Mouse (Mus musculus): ENCODE results near the gene Slc24a4.

The Slc24a4 gene

GRCm38 (mm10) chr12:102285318-102285717 lies 156.8 kb downstream of the Slc24a4 start:
- DNase-seq (ENCODE audit: low read depth), result no peak

- no peak for DNase-seq (ENCODE audit: low read depth)
Observed at GRCm38 (mm10) chr12:102285779-102286178, 157.2 kb downstream of the Slc24a4 start.

- no peak for DNase-seq (ENCODE audit: low read depth)
Observed at GRCm38 (mm10) chr12:102286681-102287414, 158.3 kb downstream of the Slc24a4 start.

- DNase-seq (ENCODE audit: low read depth), result no peak
Observed at GRCm38 (mm10) chr12:102287904-102288602, 159.5 kb downstream of the Slc24a4 start.

GRCm38 (mm10) chr12:102288846-102289245 lies 160.3 kb downstream of the Slc24a4 start:
- no peak for DNase-seq (ENCODE audit: low read depth)

GRCm38 (mm10) chr12:102289568-102289967 lies 161.0 kb downstream of the Slc24a4 start:
- DNase-seq (ENCODE audit: low read depth), result no peak

- DNase-seq (ENCODE audit: low read depth), result no peak
Observed at GRCm38 (mm10) chr12:102290662-102291061, 162.1 kb downstream of the Slc24a4 start.

- DNase-seq (ENCODE audit: low read depth), result no peak
Observed at GRCm38 (mm10) chr12:102291686-102292085, 163.2 kb downstream of the Slc24a4 start.

GRCm38 (mm10) chr12:102292501-102293215 lies 164.1 kb downstream of the Slc24a4 start:
- no peak for DNase-seq (ENCODE audit: low read depth)

- DNase-seq (ENCODE audit: low read depth), result no peak
Observed at GRCm38 (mm10) chr12:102294634-102295033, 166.1 kb downstream of the Slc24a4 start.

GRCm38 (mm10) chr12:102295230-102295629 lies 166.7 kb downstream of the Slc24a4 start:
- DNase-seq (ENCODE audit: low read depth), result no peak

- no peak for DNase-seq (ENCODE audit: low read depth)
Observed at GRCm38 (mm10) chr12:102295662-102296061, 167.1 kb downstream of the Slc24a4 start.

GRCm38 (mm10) chr12:102296361-102296760 lies 167.8 kb downstream of the Slc24a4 start:
- DNase-seq (ENCODE audit: low read depth), result no peak

GRCm38 (mm10) chr12:102296967-102297366 lies 168.4 kb downstream of the Slc24a4 start:
- no peak for DNase-seq (ENCODE audit: low read depth)

- no peak for DNase-seq (ENCODE audit: low read depth)
Observed at GRCm38 (mm10) chr12:102299209-102299608, 170.7 kb downstream of the Slc24a4 start.

GRCm38 (mm10) chr12:102301585-102301984 lies 173.1 kb downstream of the Slc24a4 start:
- DNase-seq (ENCODE audit: low read depth), result no peak

- DNase-seq (ENCODE audit: low read depth), result no peak
Observed at GRCm38 (mm10) chr12:102302322-102302721, 173.8 kb downstream of the Slc24a4 start.

- DNase-seq (ENCODE audit: low read depth), result no peak
Observed at GRCm38 (mm10) chr12:102302831-102303351, 174.4 kb downstream of the Slc24a4 start.

GRCm38 (mm10) chr12:102303867-102304266 lies 175.3 kb downstream of the Slc24a4 start:
- no peak for DNase-seq (ENCODE audit: low read depth)

GRCm38 (mm10) chr12:102305069-102305836 lies 176.7 kb downstream of the Slc24a4 start:
- no peak for DNase-seq (ENCODE audit: low read depth)

GRCm38 (mm10) chr12:102308001-102308456 lies 179.5 kb downstream of the Slc24a4 start:
- DNase-seq (ENCODE audit: low read depth), result no peak
